Mouse (Mus musculus) bone marrow, adult 2 months (tissue): Measurements from ENCODE around the gene Cavin1.

Experiments used
- CTCF ChIP-seq: fragments of 200-500 bp; IDR thresholded peaks from 2 replicates; pipeline ENCODE4 v1.5.1; 2011; ENCODE audit warnings: low read length, control low read depth; ENCODE audit not compliant: control insufficient read depth, insufficient read depth
- POLR2A ChIP-seq: fragments of 200-500 bp; IDR thresholded peaks from 2 replicates; pipeline ENCODE4 v1.6.1; 2011; ENCODE audit warnings: low read depth, mild to moderate bottlenecking, control low read depth, low read length, borderline replicate concordance; ENCODE audit not compliant: control insufficient read depth

DNA sequence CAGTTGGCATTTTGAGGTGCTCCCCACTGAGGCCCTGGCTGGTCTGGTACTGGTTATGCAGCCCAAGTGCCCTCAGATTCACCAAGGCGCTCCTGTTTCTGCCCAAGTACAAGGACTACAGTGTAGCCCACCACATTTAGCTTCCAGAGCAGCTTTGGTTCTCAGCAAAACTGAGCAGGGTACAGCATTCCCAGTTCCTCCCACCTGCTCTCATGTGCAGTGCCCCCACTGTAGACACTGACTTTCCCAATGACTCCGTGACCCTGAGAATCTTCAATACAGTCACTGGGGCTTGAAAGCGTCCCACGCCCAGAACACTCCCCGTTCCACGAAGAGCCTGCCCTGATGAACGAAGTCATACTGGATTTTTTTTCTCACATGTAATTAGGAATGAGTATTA, 40.1 kb downstream of the Cavin1 start:
- TF ChIP-seq POLR2A (no peak), CTCF (no peak)
